Mouse (Mus musculus) heart, postnatal 0 days (tissue): ENCODE data around the gene Kif2a. TPM values are rescaled to one million over a fixed set of nuclear protein-coding genes. Genes with fewer than 3 reads are reported as not detected.
"Not testable (repeated sequence)": the region's sequence is repeated elsewhere in the genome, so short reads cannot be mapped to it uniquely, and the experiment has no call there.

ENCODE experiments used
- ATAC-seq: fragments of 200-750 bp; cut with Nextera tagmentation; 2 replicates; pipeline ENCODE4 v1.8.0; 2017; ENCODE audit warnings: low read depth, moderate number of reproducible peaks, moderate library complexity; ENCODE audit not compliant: insufficient read depth
- DNase-seq: peaks from one replicate; pipeline ENCODE4 v3.0.0-alpha.2; 2016; ENCODE audit warnings: low spot score
- H3K27ac ChIP-seq: fragments of 300-500 bp; sonication (generic); 2 replicates; pipeline ENCODE4 v1.5.1; 2014; ENCODE audit warnings: low read depth, mild to moderate bottlenecking
- H3K27me3 ChIP-seq: fragments of 300-500 bp; sonication (generic); 2 replicates; pipeline ENCODE4 v1.6.1; 2014; ENCODE audit warnings: low read length, mixed read lengths; ENCODE audit not compliant: control insufficient read depth, insufficient read depth
- H3K36me3 ChIP-seq: fragments of 300-500 bp; sonication (generic); replicated peaks from 2 replicates; pipeline ENCODE4 v1.6.1; 2014; ENCODE audit warnings: low read length, mixed read lengths; ENCODE audit not compliant: control insufficient read depth, insufficient read depth
- H3K4me1 ChIP-seq: fragments of 300-500 bp; sonication (generic); 2 replicates; pipeline ENCODE4 v1.6.1; 2014; ENCODE audit warnings: antibody characterized with exemption; ENCODE audit not compliant: control insufficient read depth, insufficient read depth
- H3K4me2 ChIP-seq: fragments of 300-500 bp; sonication (generic); 2 replicates; pipeline ENCODE4 v1.6.1; 2014; ENCODE audit warnings: low read depth, mild to moderate bottlenecking, low read length, moderate library complexity
- H3K4me3 ChIP-seq: fragments of 300-500 bp; sonication (generic); 2 replicates; pipeline ENCODE4 v1.5.1; 2014; ENCODE audit warnings: low read depth, low read length
- H3K9ac ChIP-seq: fragments of 300-500 bp; sonication (generic); replicated peaks from 2 replicates; pipeline ENCODE4 v1.6.1; 2014; ENCODE audit warnings: low read depth, low read length, mixed read lengths
- H3K9me3 ChIP-seq: fragments of 300-500 bp; sonication (generic); replicated peaks from 2 replicates; pipeline ENCODE4 v1.6.1; 2016; ENCODE audit warnings: low read length; ENCODE audit not compliant: control insufficient read depth
- CTCF ChIP-seq: IDR thresholded peaks from 2 replicates; pipeline ENCODE4 v1.5.1; 2016; ENCODE audit warnings: antibody characterized with exemption, control low read depth, low read depth
- EP300 ChIP-seq: IDR thresholded peaks from 2 replicates; pipeline ENCODE4 v1.6.1; 2016; ENCODE audit warnings: antibody characterized with exemption, low read depth
- WGBS: fragments of 180-500 bp; shearing (Covaris S2); extraction: QIAGEN DNeasy Blood & Tissue Kit; methylation state at CpG from one replicate; pipeline ENCODE4 v1.1.7; 2014; 5-methylcytosine and 5-hydroxymethylcytosine counted together
- polyA plus RNA-seq: library from polyadenylated mRNA; unstranded; fragments of >200 nt; fragmentation: Nextera tagmentation; extraction: Ambion mirVana; gene quantifications from 2 replicates; pipeline ENCODE4 v1.2.1, GENCODE M21; 2015
- total RNA-seq: library from RNA; depleted of rRNA; stranded (reverse); fragments of >200 nt; gene quantifications from 2 replicates; pipeline ENCODE4 v1.2.3, GENCODE M21; 2014; ENCODE audit warnings: low replicate concordance

Kif2a gene
- total and polyA plus RNA-seq, 2 experiments from 2014 or later = 6.5 to 11.7 TPM

DNA sequence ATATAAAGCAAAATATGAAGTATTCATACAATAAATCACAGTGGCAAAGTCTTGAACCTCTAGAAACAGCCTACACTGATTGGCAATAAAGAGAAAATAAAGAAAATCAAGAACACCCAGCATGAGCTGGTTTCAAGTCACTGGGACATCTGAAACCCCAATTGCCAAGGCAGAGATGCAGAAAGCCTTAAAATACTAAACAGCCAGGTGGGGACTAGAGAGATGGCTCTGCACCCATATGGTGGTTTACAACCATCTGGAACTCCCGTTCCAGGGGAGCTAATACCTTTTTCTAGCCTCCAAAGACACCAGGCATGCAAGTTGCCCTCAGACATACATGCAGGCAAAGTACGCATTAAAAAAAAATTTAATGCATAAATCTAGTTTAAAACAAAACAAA is 23.9 kb downstream of the Kif2a start:
- Histone ChIP-seq H3K27me3 (no peaks in the 10 kb centered on the region), H3K4me2 (no peak overlapping the region), H3K27ac (no peak overlapping the region), H3K9me3 (no peaks in the 10 kb centered on the region), H3K4me1 (peaks cover 32% of the 10 kb centered on the region), H3K9ac (no peak overlapping the region), H3K4me3 (no peak overlapping the region), H3K36me3 (peaks cover 5% of the 10 kb centered on the region; the same call in 1 of the 2 replicates)
- DNase-seq (no peak), ATAC-seq (no peak)
- no peak for TF ChIP-seq CTCF
- no peak for TF ChIP-seq EP300
- WGBS = 85% methylated on average over 2 of the region's 2 CpGs

DNA sequence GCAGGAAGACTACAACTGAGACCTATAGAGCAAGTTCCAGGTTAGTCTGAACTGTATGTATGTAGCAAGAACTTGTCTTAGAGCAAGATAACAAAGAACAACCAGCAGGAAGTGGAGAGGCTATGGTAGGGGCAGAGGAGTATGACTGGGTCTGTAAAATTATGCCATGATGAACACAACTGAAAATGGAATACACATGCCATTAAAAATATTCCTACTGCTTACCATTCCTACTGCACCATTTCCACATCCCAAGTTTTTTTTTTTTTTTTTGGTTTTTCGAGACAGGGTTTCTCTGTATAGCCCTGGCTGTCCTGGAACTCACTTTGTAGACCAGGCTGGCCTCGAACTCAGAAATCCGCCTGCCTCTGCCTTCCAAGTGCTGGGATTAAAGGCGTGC is 24.4 kb downstream of the Kif2a start:
- WGBS = 97% methylated on average over 4 of the region's 4 CpGs
- H3K36me3 ChIP-seq, H3K9ac ChIP-seq, H3K4me2 ChIP-seq, ATAC-seq, H3K9me3 ChIP-seq, DNase-seq, H3K4me3 ChIP-seq, H3K27me3 ChIP-seq: not testable (repeated sequence)
- Histone ChIP-seq H3K4me1 (peaks cover 32% of the 10 kb centered on the region), H3K27ac (peak overlapping the region; percentile 48; the same call in 1 of the 2 replicates)

DNA sequence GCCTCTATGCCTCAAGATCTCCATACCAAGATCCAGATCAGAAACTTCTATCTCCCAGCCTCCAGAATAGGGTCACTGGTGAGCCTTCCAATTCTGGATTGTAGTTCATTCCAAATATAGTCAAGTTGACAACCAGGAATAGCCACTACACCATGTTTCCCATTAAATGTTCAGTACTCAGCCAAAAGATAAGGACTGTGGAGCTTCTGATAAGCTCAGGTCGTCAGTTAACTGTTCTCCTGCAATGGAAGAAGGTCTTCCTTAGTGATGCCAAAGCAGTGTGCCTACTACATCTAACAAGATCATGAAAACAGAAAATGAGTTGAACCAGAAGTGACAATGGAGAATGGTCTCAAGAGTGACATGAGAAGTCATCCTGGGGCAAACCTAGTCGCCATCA is 25.0 kb downstream of the Kif2a start:
- Histone ChIP-seq H3K4me2 (no peak overlapping the region), H3K27ac (peak overlapping the region; percentile 55), H3K27me3 (no peaks in the 10 kb centered on the region), H3K36me3 (peaks cover 11% of the 10 kb centered on the region; the same call in 1 of the 2 replicates), H3K4me3 (no peak overlapping the region), H3K4me1 (peaks cover 32% of the 10 kb centered on the region), H3K9ac (no peak overlapping the region), H3K9me3 (no peaks in the 10 kb centered on the region)
- 33% methylated on average over 2 of the region's 2 CpGs for WGBS
- TF ChIP-seq CTCF (no peak), EP300 (no peak)
- ATAC-seq (no peak), DNase-seq (no peak)

DNA sequence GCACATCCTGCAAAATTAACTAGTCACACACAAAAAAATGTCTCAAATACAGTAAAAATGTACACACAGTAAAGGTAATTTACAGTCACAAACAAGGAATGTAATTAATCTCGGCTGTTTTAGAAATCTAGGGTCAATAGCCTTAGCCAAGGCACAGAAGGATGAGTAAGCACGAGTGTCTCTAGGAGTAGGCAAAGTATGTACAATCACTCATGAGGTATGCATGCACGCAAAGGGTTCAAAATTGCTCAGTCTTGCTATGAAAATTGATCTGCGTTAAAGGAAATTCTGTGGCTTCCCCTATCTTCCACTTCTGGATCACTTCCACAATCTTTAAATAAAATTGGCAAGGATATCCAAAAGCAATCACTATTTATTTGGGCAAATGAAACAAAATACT is 60.4 kb downstream of the Kif2a start:
- DNase-seq (no peak), ATAC-seq (no peak)
- no peak for TF ChIP-seq EP300
- H3K4me3 ChIP-seq = no peak overlapping the region
- no peaks in the 10 kb centered on the region for H3K4me1 ChIP-seq
- no peak overlapping the region for H3K4me2 ChIP-seq
- H3K9me3 ChIP-seq = no peaks in the 10 kb centered on the region
- no peaks in the 10 kb centered on the region for H3K27me3 ChIP-seq
- H3K36me3 ChIP-seq = peaks cover 43% of the 10 kb centered on the region
- WGBS = 87% methylated on average over 4 of the region's 4 CpGs
- H3K9ac ChIP-seq = no peak overlapping the region
- no peak overlapping the region for H3K27ac ChIP-seq

DNA sequence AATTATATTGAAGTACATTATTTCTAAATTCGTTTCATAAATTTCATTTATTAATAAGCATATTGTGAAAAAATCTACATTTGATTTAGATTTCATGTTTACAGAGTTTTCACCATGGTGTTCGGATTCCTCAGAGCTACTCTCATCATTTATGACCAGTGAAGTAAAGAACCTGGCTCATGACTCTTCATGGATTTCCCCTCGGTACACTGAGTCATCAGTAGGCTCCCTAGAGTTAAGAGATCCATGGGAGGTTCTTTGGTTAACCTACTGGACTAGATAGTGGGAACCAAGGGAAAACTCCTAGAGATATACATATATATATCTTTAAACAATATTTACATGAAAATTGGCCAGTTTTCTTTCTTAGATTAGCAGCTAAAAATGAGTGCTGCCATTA is 61.4 kb downstream of the Kif2a start:
- Histone ChIP-seq H3K27me3 (no peaks in the 10 kb centered on the region), H3K9ac (no peak overlapping the region), H3K4me3 (no peak overlapping the region), H3K4me2 (no peak overlapping the region), H3K27ac (no peak overlapping the region), H3K4me1 (no peaks in the 10 kb centered on the region), H3K36me3 (peaks cover 50% of the 10 kb centered on the region), H3K9me3 (no peaks in the 10 kb centered on the region)
- DNase-seq (no peak), ATAC-seq (no peak)
- TF ChIP-seq EP300 (no peak), CTCF (no peak)
- 87% methylated on average over 3 of the region's 3 CpGs for WGBS

DNA sequence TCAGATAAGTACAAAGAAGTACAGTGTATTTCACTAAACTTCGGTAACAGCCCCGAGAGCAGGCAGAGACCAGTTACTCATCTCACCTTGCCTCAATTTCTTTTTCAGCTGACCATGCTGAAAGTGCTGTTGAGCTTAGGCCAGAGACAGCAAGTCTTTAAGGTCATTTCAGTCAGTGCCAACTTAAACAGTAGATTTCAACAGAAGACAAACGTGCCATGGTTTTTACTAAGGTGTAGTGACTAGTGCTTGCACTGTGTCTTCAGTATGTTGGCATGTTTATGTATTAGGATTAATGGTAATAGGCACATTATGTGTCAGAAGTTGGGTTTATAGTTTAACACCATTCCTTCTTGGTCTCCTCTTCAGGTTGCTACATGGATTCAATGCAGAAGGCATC is 63.6 kb downstream of the Kif2a start:
- Histone ChIP-seq H3K9ac (no peak overlapping the region), H3K36me3 (peaks cover 60% of the 10 kb centered on the region)
- no peak for ATAC-seq

More for the DNA sequence above, 63.6 kb downstream of the Kif2a start:
- H3K4me2 ChIP-seq = no peak overlapping the region
- 79% methylated on average over 3 of the region's 3 CpGs for WGBS
- TF ChIP-seq CTCF (no peak), EP300 (no peak)
- DNase-seq = no peak
- H3K27ac ChIP-seq = no peak overlapping the region
- no peaks in the 10 kb centered on the region for H3K4me1 ChIP-seq
- H3K4me3 ChIP-seq = no peak overlapping the region
- H3K27me3 ChIP-seq = no peaks in the 10 kb centered on the region
- no peaks in the 10 kb centered on the region for H3K9me3 ChIP-seq
